ENCODE assay signal across 14 mouse cellular contexts in the genomic region with DNA sequence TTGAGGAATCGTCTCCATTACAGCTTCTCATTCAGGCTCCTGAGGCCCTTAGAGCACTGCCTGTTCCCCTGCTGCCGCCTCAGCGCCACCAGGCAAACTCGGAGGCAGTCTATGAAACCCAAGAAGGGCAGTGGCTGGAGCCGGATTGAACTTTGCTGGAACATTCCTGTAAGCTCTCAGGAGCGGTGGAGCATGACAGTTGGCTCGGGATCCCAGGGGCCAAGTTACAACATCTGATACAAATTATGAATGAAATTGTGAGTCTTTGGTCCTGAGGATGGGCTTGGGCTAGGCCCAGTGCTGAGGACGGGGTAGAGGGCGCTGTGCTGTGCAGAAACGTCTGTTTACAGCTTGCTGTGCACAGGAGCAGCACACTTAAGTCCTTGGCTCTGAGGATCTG. TPM values are rescaled to one million over a fixed set of nuclear protein-coding genes. Genes with fewer than 3 reads are reported as not detected.
DNase-seq lines count a peak whose midpoint lies in the region; ATAC-seq and TF ChIP-seq lines count a peak whose summit lies in the region.
"Had no signal": no experiment of that assay in that cellular context is flagged by ENCODE, and none has a peak within 500 bp of the region (broad histone marks: within the 10 kb centered on the region; RNA-seq: fewer than 3 reads in every experiment).

No protein-coding gene starts in this region.

- no peak overlapping the region for H3K4me3 ChIP-seq in hindbrain, embryonic 11.5 days (ENCODE audit: low read depth, low read length)
- H3K4me3 ChIP-seq in hindbrain, embryonic 16.5 days (ENCODE audit: low read length) = no peak overlapping the region
- no peak overlapping the region for H3K4me3 ChIP-seq in hindbrain, postnatal 0 days (ENCODE audit: low read length)
- H3K4me3 ChIP-seq in limb, embryonic 14.5 days (replicated peaks; ENCODE audit: low read length) = no peak overlapping the region
- H3K4me3 ChIP-seq: neural tube, embryonic 12.5 days had no signal

- no peak overlapping the region for H3K9ac ChIP-seq in hindbrain, embryonic 11.5 days (ENCODE audit: low read depth, low read length)
- H3K9ac ChIP-seq in hindbrain, embryonic 16.5 days (ENCODE audit: low read depth, low read length) = no peak overlapping the region
- no peak overlapping the region for H3K9ac ChIP-seq in hindbrain, postnatal 0 days (replicated peaks; ENCODE audit: low read length)
- H3K9ac ChIP-seq in limb, embryonic 14.5 days (ENCODE audit: low read depth, low read length, severe bottlenecking) = no peak overlapping the region; the same call in 1 of the 2 replicates
- H3K9ac ChIP-seq: neural tube, embryonic 12.5 days had no signal

- no peak for DNase-seq in hindbrain, embryonic 11.5 days (ENCODE audit: low spot score)
- DNase-seq in embryo, embryonic 11 days = peak; percentile 63
- no peak for DNase-seq in hindbrain, postnatal 0 days (ENCODE audit: low spot score)
- DNase-seq in limb, embryonic 14.5 days (ENCODE audit: low spot score) = peak; percentile 45
- no peak for DNase-seq in left cerebral cortex, adult 11 months (ENCODE audit: low spot score)
- DNase-seq in right cerebral cortex, adult 2 months (ENCODE audit: low spot score in 2 of 2) = no peak
- DNase-seq: adrenal gland, postnatal 14 days; cerebellum, adult 9-10 months; lung, adult 2 months; thymus, postnatal 36 days had no signal

- no peaks in the 10 kb centered on the region for H3K4me1 ChIP-seq in hindbrain, embryonic 11.5 days (replicated peaks; ENCODE audit: control insufficient read depth, insufficient read depth, low read length)
- no peaks in the 10 kb centered on the region; the same call in 1 of the 2 replicates for H3K4me1 ChIP-seq in hindbrain, embryonic 16.5 days (ENCODE audit: control insufficient read depth, insufficient read depth, low read depth, low read length)
- peaks cover 4% of the 10 kb centered on the region; the same call in 1 of the 2 replicates for H3K4me1 ChIP-seq in hindbrain, postnatal 0 days (ENCODE audit: insufficient read depth, low read length)
- peaks cover 19% of the 10 kb centered on the region for H3K4me1 ChIP-seq in limb, embryonic 14.5 days (ENCODE audit: control insufficient read depth, insufficient read depth, low read length)
- H3K4me1 ChIP-seq: neural tube, embryonic 12.5 days had no signal

- peaks cover 15% of the 10 kb centered on the region for H3K36me3 ChIP-seq in hindbrain, embryonic 11.5 days (ENCODE audit: control insufficient read depth, insufficient read depth, low read length)
- H3K36me3 ChIP-seq in hindbrain, embryonic 16.5 days (ENCODE audit: control insufficient read depth, insufficient read depth, low read length) = peaks cover 22% of the 10 kb centered on the region
- H3K36me3 ChIP-seq in hindbrain, postnatal 0 days (ENCODE audit: insufficient read depth, low read length) = peaks cover 22% of the 10 kb centered on the region
- peaks cover 46% of the 10 kb centered on the region for H3K36me3 ChIP-seq in limb, embryonic 14.5 days (ENCODE audit: control insufficient read depth, insufficient read depth, low read length)

- WGBS in hindbrain, embryonic 11.5 days = 51% methylated on average over 10 of the region's 10 CpGs
- WGBS in hindbrain, embryonic 16.5 days = 56% methylated on average over 10 of the region's 10 CpGs
- 55% methylated on average over 10 of the region's 10 CpGs for WGBS in hindbrain, postnatal 0 days
- WGBS in limb, embryonic 14.5 days = 31% methylated on average over 10 of the region's 10 CpGs

- TF ChIP-seq POLR2A in limb, embryonic 14.5 days (IDR thresholded peaks at IDR 0.05; ENCODE audit: borderline replicate concordance, extremely low read depth, insufficient read depth, insufficient read length) = no peak

- no peaks in the 10 kb centered on the region for H3K9me3 ChIP-seq in hindbrain, embryonic 11.5 days (ENCODE audit: control insufficient read depth, low read length)
- H3K9me3 ChIP-seq in hindbrain, embryonic 16.5 days (ENCODE audit: control insufficient read depth, low read length) = no peaks in the 10 kb centered on the region
- H3K9me3 ChIP-seq in hindbrain, postnatal 0 days (ENCODE audit: low read length) = no peaks in the 10 kb centered on the region
- no peaks in the 10 kb centered on the region for H3K9me3 ChIP-seq in limb, embryonic 14.5 days (ENCODE audit: control insufficient read depth, low read length)
- H3K9me3 ChIP-seq: neural tube, embryonic 12.5 days had no signal

- H3K4me2 ChIP-seq in hindbrain, embryonic 11.5 days (replicated peaks; ENCODE audit: low read depth, low read length) = no peak overlapping the region
- H3K4me2 ChIP-seq in hindbrain, embryonic 16.5 days (ENCODE audit: low read length) = no peak overlapping the region
- no peak overlapping the region for H3K4me2 ChIP-seq in hindbrain, postnatal 0 days (ENCODE audit: low read depth, low read length)
- H3K4me2 ChIP-seq in limb, embryonic 14.5 days (replicated peaks; ENCODE audit: low read depth, low read length, severe bottlenecking) = no peak overlapping the region
- H3K4me2 ChIP-seq: neural tube, embryonic 12.5 days had no signal

- ATAC-seq in hindbrain, embryonic 11.5 days (ENCODE audit: low FRiP score) = no peak
- no peak for ATAC-seq in hindbrain, embryonic 16.5 days
- no peak for ATAC-seq in hindbrain, postnatal 0 days
- peak; percentile 21; the same call in 1 of the 2 replicates for ATAC-seq in limb, embryonic 14.5 days (ENCODE audit: low FRiP score, low read depth)
- no peak for ATAC-seq in monocyte, adult 5-6 weeks (replicated peaks; ENCODE audit: insufficient number of reproducible peaks, low FRiP score, low TSS enrichment, poor library complexity, severe bottlenecking)

- H3K27me3 ChIP-seq in hindbrain, embryonic 11.5 days (ENCODE audit: control insufficient read depth, insufficient read depth, low read length) = no peaks in the 10 kb centered on the region
- no peaks in the 10 kb centered on the region for H3K27me3 ChIP-seq in hindbrain, embryonic 16.5 days (replicated peaks; ENCODE audit: control insufficient read depth, insufficient read depth, low read length)
- no peaks in the 10 kb centered on the region for H3K27me3 ChIP-seq in hindbrain, postnatal 0 days (ENCODE audit: insufficient read depth, low read length)
- H3K27me3 ChIP-seq in limb, embryonic 14.5 days (ENCODE audit: control insufficient read depth, insufficient read depth, low read length) = no peaks in the 10 kb centered on the region
- H3K27me3 ChIP-seq: neural tube, embryonic 12.5 days had no signal

- peak; percentile 23; the same call in 1 of the 2 replicates for TF ChIP-seq CTCF in hindbrain, postnatal 0 days (IDR thresholded peaks at IDR 0.05; ENCODE audit: low read depth)

- 0 out of 2 replicates have a peak overlapping the region, but pooled peaks have one; percentile 17 for H3K27ac ChIP-seq in hindbrain, embryonic 11.5 days (ENCODE audit: low read depth, low read length)
- no peak overlapping the region for H3K27ac ChIP-seq in hindbrain, embryonic 16.5 days (ENCODE audit: low read depth, low read length)
- H3K27ac ChIP-seq in hindbrain, postnatal 0 days = no peak overlapping the region; the same call in 1 of the 2 replicates
- peak overlapping the region; percentile 53; the same call in 1 of the 2 replicates for H3K27ac ChIP-seq in limb, embryonic 14.5 days (replicated peaks; ENCODE audit: low read depth, low read length)
- H3K27ac ChIP-seq: neural tube, embryonic 12.5 days had no signal

RNA-seq across cellular contexts. Expression of gene Adprhl2, which starts 7.1 kb away (rescaled TPM):
- 39.2 and 39.3 TPM in 2 replicates for polyA plus RNA-seq in hindbrain, embryonic 11.5 days (2014; fragmentation: Nextera tagmentation; extraction: Ambion mirVana)
- 83.1 and 84.1 TPM in 2 replicates for polyA plus RNA-seq in hindbrain, embryonic 16.5 days (2015; fragmentation: Nextera tagmentation; extraction: Ambion mirVana)
- total RNA-seq in hindbrain, postnatal 0 days (2014; rRNA removed) = 64.0 and 73.9 TPM in 2 replicates
- 73.2 and 73.9 TPM in 2 replicates for polyA plus RNA-seq in hindbrain, postnatal 0 days (2015; fragmentation: Nextera tagmentation; extraction: Ambion mirVana)
- 66.3 and 77.4 TPM in 2 replicates for polyA plus RNA-seq in limb, embryonic 14.5 days (2012; rRNA removed)
- polyA plus RNA-seq in limb, embryonic 14.5 days (2014; fragmentation: Nextera tagmentation; extraction: Ambion mirVana) = 59.9 and 69.1 TPM in 2 replicates
- 15.0 to 25.8 TPM (median 21.0 TPM) in 3 replicates for total RNA-seq in monocyte, adult 5-6 weeks (2017)

RNA-seq across cellular contexts. Expression of gene Tekt2, which starts 11.1 kb away (rescaled TPM):
- polyA plus RNA-seq in hindbrain, embryonic 11.5 days (2014; fragmentation: Nextera tagmentation; extraction: Ambion mirVana) = 3.0 and 3.8 TPM in 2 replicates
- polyA plus RNA-seq in hindbrain, embryonic 16.5 days (2015; fragmentation: Nextera tagmentation; extraction: Ambion mirVana) = 11.8 and 13.5 TPM in 2 replicates
- 2.9 and 25.7 TPM in 2 replicates for total RNA-seq in hindbrain, postnatal 0 days (2014; rRNA removed)
- 16.3 and 17.3 TPM in 2 replicates for polyA plus RNA-seq in hindbrain, postnatal 0 days (2015; fragmentation: Nextera tagmentation; extraction: Ambion mirVana)
- polyA plus RNA-seq in limb, embryonic 14.5 days (2012; rRNA removed) = 48.9 and 52.5 TPM in 2 replicates
- polyA plus RNA-seq in limb, embryonic 14.5 days (2014; fragmentation: Nextera tagmentation; extraction: Ambion mirVana) = 14.4 and 18.7 TPM in 2 replicates
- not detected in 3 replicates for total RNA-seq in monocyte, adult 5-6 weeks (2017)
- total RNA-seq: granulocyte monocyte progenitor cell, adult 5-6 weeks had no signal

RNA-seq across cellular contexts. Expression of gene Col8a2, which starts 27.8 kb away (rescaled TPM):
- polyA plus RNA-seq in hindbrain, embryonic 11.5 days (2014; fragmentation: Nextera tagmentation; extraction: Ambion mirVana) = 15.6 and 17.4 TPM in 2 replicates
- 5.8 and 6.8 TPM in 2 replicates for polyA plus RNA-seq in hindbrain, embryonic 16.5 days (2015; fragmentation: Nextera tagmentation; extraction: Ambion mirVana)
- total RNA-seq in hindbrain, postnatal 0 days (2014; rRNA removed) = 11.6 and 17.7 TPM in 2 replicates
- polyA plus RNA-seq in hindbrain, postnatal 0 days (2015; fragmentation: Nextera tagmentation; extraction: Ambion mirVana) = 5.5 and 5.9 TPM in 2 replicates
- 50.3 and 57.4 TPM in 2 replicates for polyA plus RNA-seq in limb, embryonic 14.5 days (2012; rRNA removed)
- polyA plus RNA-seq in limb, embryonic 14.5 days (2014; fragmentation: Nextera tagmentation; extraction: Ambion mirVana) = 74.6 and 75.4 TPM in 2 replicates
- 1.5 to 3.7 TPM (median 1.8 TPM) in 3 replicates for total RNA-seq in monocyte, adult 5-6 weeks (2017)
- total RNA-seq: granulocyte monocyte progenitor cell, adult 5-6 weeks had no signal

RNA-seq across cellular contexts. Expression of gene Trappc3, which starts 52.3 kb away (rescaled TPM):
- polyA plus RNA-seq in hindbrain, embryonic 11.5 days (2014; fragmentation: Nextera tagmentation; extraction: Ambion mirVana) = 17.8 and 39.1 TPM in 2 replicates
- polyA plus RNA-seq in hindbrain, embryonic 16.5 days (2015; fragmentation: Nextera tagmentation; extraction: Ambion mirVana) = 179 and 199 TPM in 2 replicates
- total RNA-seq in hindbrain, postnatal 0 days (2014; rRNA removed) = 88.9 and 97.4 TPM in 2 replicates
- 187 and 188 TPM in 2 replicates for polyA plus RNA-seq in hindbrain, postnatal 0 days (2015; fragmentation: Nextera tagmentation; extraction: Ambion mirVana)
- 93.6 and 113 TPM in 2 replicates for polyA plus RNA-seq in limb, embryonic 14.5 days (2012; rRNA removed)
- 34.5 and 38.3 TPM in 2 replicates for polyA plus RNA-seq in limb, embryonic 14.5 days (2014; fragmentation: Nextera tagmentation; extraction: Ambion mirVana)
- 46.3 to 53.6 TPM (median 51.4 TPM) in 3 replicates for total RNA-seq in monocyte, adult 5-6 weeks (2017)

RNA-seq across cellular contexts. Expression of gene Map7d1, which starts 58.2 kb away (rescaled TPM):
- polyA plus RNA-seq in hindbrain, embryonic 11.5 days (2014; fragmentation: Nextera tagmentation; extraction: Ambion mirVana) = 54.6 and 65.5 TPM in 2 replicates
- polyA plus RNA-seq in hindbrain, embryonic 16.5 days (2015; fragmentation: Nextera tagmentation; extraction: Ambion mirVana) = 59.8 and 71.7 TPM in 2 replicates
- total RNA-seq in hindbrain, postnatal 0 days (2014; rRNA removed) = 106 and 109 TPM in 2 replicates
- polyA plus RNA-seq in hindbrain, postnatal 0 days (2015; fragmentation: Nextera tagmentation; extraction: Ambion mirVana) = 51.0 and 54.6 TPM in 2 replicates
- 113 and 119 TPM in 2 replicates for polyA plus RNA-seq in limb, embryonic 14.5 days (2012; rRNA removed)
- 58.3 and 68.4 TPM in 2 replicates for polyA plus RNA-seq in limb, embryonic 14.5 days (2014; fragmentation: Nextera tagmentation; extraction: Ambion mirVana)
- 103 to 151 TPM (median 107 TPM) in 3 replicates for total RNA-seq in monocyte, adult 5-6 weeks (2017)

Comparison
In these comparisons a context has a peak if more than half of its experiments do, and no peak if none do; other contexts are left out.
1. H3K27ac ChIP-seq: peak in hindbrain, embryonic 11.5 days (single experiment) and limb, embryonic 14.5 days (single experiment); none in hindbrain, embryonic 16.5 days (single experiment) and hindbrain, postnatal 0 days (single experiment).
2. DNase-seq: peak in embryo, embryonic 11 days (single experiment) and limb, embryonic 14.5 days (single experiment); none in hindbrain, embryonic 11.5 days (single experiment), hindbrain, postnatal 0 days (single experiment), left cerebral cortex, adult 11 months (single experiment) and right cerebral cortex, adult 2 months (0 of 2).